Mouse (Mus musculus) kidney, embryonic 14.5 days (tissue): ENCODE measurements around the gene Sh3pxd2b. TPM values are rescaled to one million over a fixed set of nuclear protein-coding genes. Genes with fewer than 3 reads are reported as not detected.

Experiments used
- ATAC-seq: fragments of 200-750 bp; cut with Nextera tagmentation; 2 replicates; pipeline ENCODE4 v1.8.0; 2017; ENCODE audit warnings: moderate number of reproducible peaks, mild to moderate bottlenecking, moderate TSS enrichment, moderate library complexity; ENCODE audit not compliant: low FRiP score, low TSS enrichment
- H3K27ac ChIP-seq: fragments of 300-500 bp; sonication (generic); 2 replicates; pipeline ENCODE4 v1.5.1; 2014; ENCODE audit warnings: low read depth, mild to moderate bottlenecking, low read length, moderate library complexity, mixed read lengths
- H3K27me3 ChIP-seq: fragments of 300-500 bp; sonication (generic); 2 replicates; pipeline ENCODE4 v1.6.1; 2014; ENCODE audit warnings: mild to moderate bottlenecking, low read length; ENCODE audit not compliant: control insufficient read depth, insufficient read depth
- H3K36me3 ChIP-seq: fragments of 300-500 bp; sonication (generic); 2 replicates; pipeline ENCODE4 v1.6.1; 2014; ENCODE audit warnings: low read length, mixed read lengths; ENCODE audit not compliant: control insufficient read depth, insufficient read depth
- H3K4me1 ChIP-seq: fragments of 300-500 bp; sonication (generic); 2 replicates; pipeline ENCODE4 v1.6.1; 2014; ENCODE audit warnings: low read length, mixed read lengths; ENCODE audit not compliant: control insufficient read depth, insufficient read depth
- H3K4me2 ChIP-seq: fragments of 300-500 bp; sonication (generic); replicated peaks from 2 replicates; pipeline ENCODE4 v1.6.1; 2014; ENCODE audit warnings: low read depth, mild to moderate bottlenecking, low read length
- H3K4me3 ChIP-seq: fragments of 300-500 bp; sonication (generic); 2 replicates; pipeline ENCODE4 v1.5.1; 2014; ENCODE audit warnings: mild to moderate bottlenecking, low read length
- H3K9ac ChIP-seq: fragments of 300-500 bp; sonication (generic); 2 replicates; pipeline ENCODE4 v1.6.1; 2014; ENCODE audit warnings: low read depth, mild to moderate bottlenecking, low read length, moderate library complexity
- H3K9me3 ChIP-seq: fragments of 300-500 bp; sonication (generic); 2 replicates; pipeline ENCODE4 v1.6.1; 2016; ENCODE audit warnings: low read length; ENCODE audit not compliant: control insufficient read depth
- WGBS: fragments of 180-500 bp; shearing (Covaris S2); extraction: QIAGEN DNeasy Blood & Tissue Kit; methylation state at CpG from one replicate; pipeline ENCODE4 v1.1.7; 2014; 5-methylcytosine and 5-hydroxymethylcytosine counted together
- polyA plus RNA-seq: library from polyadenylated mRNA; unstranded; fragments of >200 nt; fragmentation: Nextera tagmentation; extraction: Ambion mirVana; gene quantifications from 2 replicates; pipeline ENCODE4 v1.2.1, GENCODE M21; 2014

Gene Sh3pxd2b
- polyA plus RNA-seq, 1 experiment from 2014 or later, result 25.2 TPM

DNA sequence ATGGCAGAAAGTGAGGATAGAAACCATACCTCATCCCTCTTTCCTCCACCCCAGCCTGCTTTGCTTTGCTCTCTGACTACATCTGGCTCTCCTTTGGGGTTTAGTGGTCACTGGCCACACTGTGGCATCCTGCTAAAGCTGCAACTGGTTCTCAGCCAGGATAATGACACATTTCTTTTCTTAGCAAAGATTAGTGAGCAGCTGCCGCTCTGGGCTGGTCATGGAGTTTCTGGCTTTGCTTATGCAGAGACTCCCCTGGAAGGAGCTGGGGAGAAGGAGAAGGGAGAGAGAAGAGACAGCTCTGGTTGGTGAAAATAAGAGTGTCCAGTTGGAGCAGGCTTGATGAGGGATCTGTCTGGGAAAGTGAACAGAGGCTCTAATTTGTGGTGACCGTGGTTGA lies 50.8 kb downstream of the Sh3pxd2b start:
- H3K4me2 ChIP-seq, result no peak overlapping the region
- 75% methylated on average over 2 of the region's 2 CpGs for WGBS
- no peak for ATAC-seq
- H3K9ac ChIP-seq, result no peak overlapping the region
- no peak overlapping the region for H3K27ac ChIP-seq
- H3K4me1 ChIP-seq, result no peaks in the 10 kb centered on the region
- H3K36me3 ChIP-seq, result peaks cover 30% of the 10 kb centered on the region; the same call in 1 of the 2 replicates
- no peaks in the 10 kb centered on the region for H3K9me3 ChIP-seq
- no peaks in the 10 kb centered on the region for H3K27me3 ChIP-seq
- H3K4me3 ChIP-seq, result no peak overlapping the region

DNA sequence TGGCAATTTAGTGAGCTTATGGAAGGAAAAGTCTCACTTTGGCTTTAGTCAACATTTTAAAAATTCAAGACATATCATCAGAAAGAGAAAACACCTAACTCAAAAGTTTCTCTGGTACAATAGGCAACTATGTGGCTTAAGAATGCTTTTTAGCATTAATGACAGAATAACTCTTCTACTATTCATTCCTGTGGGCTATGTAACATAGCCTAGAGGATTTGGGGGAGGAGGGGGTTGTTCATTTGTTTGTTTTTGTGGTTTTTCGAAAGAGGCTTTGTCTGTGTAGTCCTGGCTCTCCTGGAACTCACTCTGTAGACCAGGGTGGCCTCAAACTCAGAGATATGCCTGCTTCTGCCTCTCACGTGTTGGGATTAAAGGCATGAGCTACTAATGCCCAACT lies 51.6 kb downstream of the Sh3pxd2b start:
- Histone ChIP-seq H3K27me3 (no peaks in the 10 kb centered on the region), H3K27ac (no peak overlapping the region), H3K9me3 (no peaks in the 10 kb centered on the region), H3K4me2 (no peak overlapping the region), H3K9ac (no peak overlapping the region), H3K36me3 (peaks cover 27% of the 10 kb centered on the region), H3K4me1 (no peaks in the 10 kb centered on the region), H3K4me3 (no peak overlapping the region)
- 71% methylated on average over 2 of the region's 2 CpGs for WGBS
- no peak for ATAC-seq

DNA sequence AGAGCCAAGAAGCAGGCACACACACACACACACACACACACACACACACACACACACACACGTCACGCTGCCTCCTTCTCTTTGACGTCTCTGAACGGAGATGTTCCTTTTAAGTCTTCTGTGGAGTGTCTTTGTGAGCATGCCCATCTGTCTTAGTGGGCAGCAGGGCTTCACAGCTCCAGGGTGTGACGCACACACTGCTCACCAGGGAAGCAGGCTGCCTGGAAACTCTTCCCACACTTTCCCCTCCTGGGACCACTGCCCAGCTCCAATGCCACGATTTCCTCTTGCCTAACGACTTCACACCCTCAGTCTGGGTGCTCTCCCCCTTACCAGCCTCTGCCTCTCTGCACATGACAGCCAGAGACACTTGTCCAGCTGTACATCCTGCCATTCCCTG lies 55.1 kb downstream of the Sh3pxd2b start:
- Histone ChIP-seq H3K4me2 (no peak overlapping the region), H3K4me3 (no peak overlapping the region), H3K27me3 (no peaks in the 10 kb centered on the region), H3K9me3 (no peaks in the 10 kb centered on the region), H3K9ac (no peak overlapping the region), H3K27ac (no peak overlapping the region), H3K4me1 (peaks cover 6% of the 10 kb centered on the region; the same call in 1 of the 2 replicates), H3K36me3 (peaks cover 30% of the 10 kb centered on the region)
- no peak for ATAC-seq
- 36% methylated on average over 7 of the region's 7 CpGs for WGBS

DNA sequence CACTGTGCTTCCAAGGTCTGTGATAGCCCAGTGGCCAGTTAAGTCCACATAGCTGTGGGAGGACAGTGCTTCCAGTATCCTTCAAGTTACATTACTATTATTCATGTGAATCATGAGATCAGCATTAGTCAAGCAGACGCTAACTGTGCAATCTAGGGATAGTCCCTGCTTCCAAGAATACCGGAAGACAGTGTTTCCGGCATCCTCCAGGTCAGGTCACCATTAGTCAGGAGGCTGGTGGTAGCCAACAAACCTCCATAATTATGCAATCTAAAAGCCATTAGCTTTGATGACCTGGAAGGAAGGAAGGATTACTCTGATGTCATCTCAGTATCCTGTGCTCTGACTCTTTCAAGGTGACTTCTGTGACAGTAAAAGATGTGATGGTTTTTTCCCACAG lies 57.1 kb downstream of the Sh3pxd2b start:
- no peak overlapping the region for H3K27ac ChIP-seq
- H3K9ac ChIP-seq, result no peak overlapping the region
- ATAC-seq, result no peak
- H3K4me3 ChIP-seq, result no peak overlapping the region
- H3K27me3 ChIP-seq, result no peaks in the 10 kb centered on the region
- no peaks in the 10 kb centered on the region for H3K9me3 ChIP-seq
- peaks cover 7% of the 10 kb centered on the region; the same call in 1 of the 2 replicates for H3K4me1 ChIP-seq
- H3K36me3 ChIP-seq, result peaks cover 34% of the 10 kb centered on the region
- WGBS, result 84% methylated on average over 3 of the region's 3 CpGs
- no peak overlapping the region for H3K4me2 ChIP-seq

DNA sequence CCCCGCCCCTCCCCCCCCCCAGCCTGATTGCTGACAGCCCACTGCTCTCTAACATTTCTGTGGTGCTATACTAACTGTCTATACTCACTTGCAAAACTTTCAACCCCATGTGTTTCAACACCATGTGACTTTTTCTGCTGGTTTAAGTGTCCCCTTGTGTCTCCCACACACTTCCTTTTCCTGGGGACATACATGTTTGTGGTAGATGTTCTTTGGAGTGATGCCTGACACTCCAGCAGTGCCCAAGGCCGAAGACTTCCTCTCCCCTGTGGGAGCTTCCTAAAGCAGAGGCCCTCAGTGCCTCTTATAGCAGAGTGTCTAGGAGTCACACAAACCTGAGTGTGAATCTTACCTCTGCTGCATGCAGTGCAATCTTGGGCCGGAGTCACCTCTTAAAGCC lies 60.2 kb downstream of the Sh3pxd2b start:
- Histone ChIP-seq H3K9ac (no peak overlapping the region), H3K9me3 (no peaks in the 10 kb centered on the region), H3K36me3 (peaks cover 28% of the 10 kb centered on the region), H3K4me2 (no peak overlapping the region), H3K27me3 (no peaks in the 10 kb centered on the region), H3K4me1 (peaks cover 11% of the 10 kb centered on the region; the same call in 1 of the 2 replicates), H3K4me3 (no peak overlapping the region), H3K27ac (no peak overlapping the region)
- ATAC-seq, result no peak
- 79% methylated on average over 3 of the region's 3 CpGs for WGBS

DNA sequence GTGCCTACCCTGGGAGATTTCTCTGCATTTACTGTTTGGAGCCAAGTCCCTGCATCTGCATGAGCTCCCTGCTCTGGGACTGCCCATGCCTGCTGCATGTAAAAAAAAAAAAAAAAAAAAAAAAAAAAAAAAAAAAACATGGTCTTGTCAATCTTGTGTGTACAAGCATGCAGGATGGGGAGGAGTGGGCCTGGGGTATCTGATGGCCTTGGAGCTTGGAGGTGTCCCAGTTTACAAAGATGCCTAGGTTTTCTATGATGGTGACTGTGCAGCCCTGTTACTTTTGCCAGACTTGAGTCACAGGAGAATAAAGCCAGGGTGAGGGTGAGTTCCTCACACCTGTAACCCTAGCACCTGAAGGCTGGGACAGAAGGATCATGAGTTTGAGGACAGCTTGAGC lies 61.4 kb downstream of the Sh3pxd2b start:
- H3K9ac ChIP-seq, result no peak overlapping the region
- H3K9me3 ChIP-seq, result no peaks in the 10 kb centered on the region
- peaks cover 11% of the 10 kb centered on the region; the same call in 1 of the 2 replicates for H3K4me1 ChIP-seq
- no peak overlapping the region for H3K4me2 ChIP-seq
- H3K27me3 ChIP-seq, result no peaks in the 10 kb centered on the region
- H3K36me3 ChIP-seq, result peaks cover 34% of the 10 kb centered on the region
- no peak overlapping the region for H3K27ac ChIP-seq
- no peak overlapping the region for H3K4me3 ChIP-seq
- no peak for ATAC-seq

DNA sequence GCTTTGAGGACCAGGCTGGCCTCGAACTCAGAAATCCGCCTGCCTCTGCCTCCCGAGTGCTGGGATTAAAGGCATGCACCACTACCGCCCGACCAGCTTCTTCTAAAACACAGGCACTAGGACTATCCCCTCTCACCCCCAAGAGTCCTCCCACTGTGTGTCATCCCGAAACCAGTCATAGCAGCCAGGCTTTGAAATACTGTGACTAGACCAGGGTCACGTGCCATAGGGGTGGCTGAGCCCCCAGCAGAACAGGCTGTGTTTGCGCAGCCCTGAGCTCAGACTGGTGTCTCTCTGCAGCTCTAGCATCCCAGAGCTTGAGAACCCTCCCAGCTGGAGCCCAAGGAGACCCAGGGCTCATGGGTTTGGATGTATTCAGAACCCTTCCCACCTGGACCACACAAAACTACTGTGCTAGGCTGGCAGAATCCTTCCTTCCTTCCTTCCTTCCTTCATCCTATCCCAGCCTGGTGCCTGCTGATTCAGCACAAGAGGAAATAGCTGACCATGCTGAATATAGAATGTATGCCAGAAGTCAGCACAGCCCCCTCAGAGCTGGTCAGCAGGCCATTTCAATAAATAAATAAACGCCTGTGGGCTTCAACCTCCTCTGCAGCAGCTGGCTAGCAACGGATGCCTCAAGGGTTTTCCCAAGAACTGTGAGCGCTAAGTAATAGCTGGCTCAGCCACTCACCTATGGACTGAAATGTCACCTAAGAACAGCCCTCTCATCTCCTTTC lies 62.4 kb downstream of the Sh3pxd2b start:
- Histone ChIP-seq H3K9ac (no peak overlapping the region), H3K4me1 (peaks cover 9% of the 10 kb centered on the region; the same call in 1 of the 2 replicates), H3K4me3 (no peak overlapping the region), H3K27ac (peak overlapping the region; percentile 14; the same call in 1 of the 2 replicates), H3K9me3 (no peaks in the 10 kb centered on the region), H3K36me3 (peaks cover 35% of the 10 kb centered on the region), H3K4me2 (no peak overlapping the region), H3K27me3 (no peaks in the 10 kb centered on the region)
- WGBS, result 70% methylated on average over 11 of the region's 11 CpGs
- peak; percentile 68 for ATAC-seq

DNA sequence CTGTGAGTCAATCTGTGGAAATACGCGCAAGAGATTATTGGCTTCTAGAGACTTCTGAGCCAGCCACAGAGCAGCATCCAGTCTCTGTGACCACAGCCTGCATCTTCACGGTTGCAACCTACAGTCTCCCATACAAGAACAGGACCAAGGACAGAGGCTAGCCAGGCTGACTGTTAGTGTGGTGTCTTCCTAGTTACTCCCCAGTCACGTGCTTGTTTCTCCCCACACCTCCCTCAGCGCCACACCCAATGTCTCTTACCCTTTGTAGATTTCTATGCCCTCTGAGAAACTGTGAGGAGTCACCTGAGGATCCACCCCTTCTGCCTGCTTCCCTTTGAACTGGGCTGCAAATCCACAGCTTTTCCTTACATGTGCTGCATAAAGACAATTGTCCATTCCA lies 72.4 kb downstream of the Sh3pxd2b start:
- ATAC-seq, result no peak
- Histone ChIP-seq H3K4me3 (no peak overlapping the region), H3K36me3 (peaks cover 90% of the 10 kb centered on the region)

DNA sequence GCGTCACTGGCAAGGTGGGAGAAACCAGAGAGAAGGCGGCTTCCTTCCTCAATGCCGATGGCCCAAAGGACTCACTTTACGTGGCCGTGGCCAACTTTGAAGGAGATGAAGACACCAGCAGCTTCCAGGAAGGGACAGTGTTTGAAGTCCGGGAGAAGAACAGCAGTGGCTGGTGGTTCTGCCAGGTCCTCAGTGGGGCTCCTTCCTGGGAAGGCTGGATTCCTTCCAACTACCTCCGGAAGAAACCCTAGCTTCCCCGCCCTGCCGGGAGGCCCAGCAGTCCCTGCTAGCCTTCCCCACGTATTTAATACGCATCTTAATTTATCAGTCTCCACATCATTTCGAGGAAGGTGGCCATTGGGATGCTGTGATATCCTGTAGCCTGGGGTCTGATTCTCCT lies 75.7 kb downstream of the Sh3pxd2b start:
- Histone ChIP-seq H3K27me3 (no peaks in the 10 kb centered on the region), H3K9me3 (no peaks in the 10 kb centered on the region), H3K4me2 (no peak overlapping the region), H3K27ac (no peak overlapping the region), H3K9ac (no peak overlapping the region), H3K36me3 (peaks cover 60% of the 10 kb centered on the region), H3K4me1 (no peaks in the 10 kb centered on the region), H3K4me3 (no peak overlapping the region)
- 84% methylated on average over 12 of the region's 12 CpGs for WGBS
- ATAC-seq, result no peak

More for the DNA sequence above, 72.4 kb downstream of the Sh3pxd2b start:
- WGBS, result 82% methylated on average over 5 of the region's 5 CpGs
- H3K9ac ChIP-seq, result no peak overlapping the region
- H3K9me3 ChIP-seq, result no peaks in the 10 kb centered on the region
- H3K4me1 ChIP-seq, result no peaks in the 10 kb centered on the region
- H3K27ac ChIP-seq, result no peak overlapping the region
- H3K27me3 ChIP-seq, result no peaks in the 10 kb centered on the region
- H3K4me2 ChIP-seq, result no peak overlapping the region
